Mouse (Mus musculus) gastrocnemius, adult 18-20 months (tissue): ENCODE results near the gene Cnpy1. TPM values are rescaled to one million over a fixed set of nuclear protein-coding genes. Genes with fewer than 3 reads are reported as not detected.

Experiments
- DNase-seq: peaks from one replicate; pipeline ENCODE4 v3.0.0; 2021; ENCODE audit warnings: low spot score
- total RNA-seq, 2 experiments: library from RNA; stranded (reverse); gene quantifications; 2 replicates each; pipeline ENCODE4 v1.2.3; 2021

Cnpy1 gene
- total RNA-seq, 2 experiments from 2014 or later: not detected

GRCm38 (mm10) chr5:28191201-28192098, 54.2 kb downstream of the Cnpy1 start:
- no peak for DNase-seq

- no peak for DNase-seq
Observed at GRCm38 (mm10) chr5:28179237-28179790, 66.3 kb downstream of the Cnpy1 start.

GRCm38 (mm10) chr5:28178322-28178721, 67.3 kb downstream of the Cnpy1 start:
- DNase-seq: no peak

- DNase-seq: no peak
Observed at GRCm38 (mm10) chr5:28176585-28176984, 69.0 kb downstream of the Cnpy1 start.

- no peak for DNase-seq
Observed at GRCm38 (mm10) chr5:28176023-28176422, 69.6 kb downstream of the Cnpy1 start.

GRCm38 (mm10) chr5:28175570-28175919, 70.1 kb downstream of the Cnpy1 start:
- DNase-seq: no peak

- DNase-seq: no peak
Observed at GRCm38 (mm10) chr5:28174876-28175569, 70.6 kb downstream of the Cnpy1 start.

- no peak for DNase-seq
Observed at GRCm38 (mm10) chr5:28174086-28174485, 71.5 kb downstream of the Cnpy1 start.

GRCm38 (mm10) chr5:28173674-28174073, 71.9 kb downstream of the Cnpy1 start:
- DNase-seq: no peak

GRCm38 (mm10) chr5:28172921-28173670, 72.5 kb downstream of the Cnpy1 start:
- DNase-seq: no peak

GRCm38 (mm10) chr5:28172261-28172920, 73.2 kb downstream of the Cnpy1 start:
- DNase-seq: no peak

- no peak for DNase-seq
Observed at GRCm38 (mm10) chr5:28171667-28172066, 73.9 kb downstream of the Cnpy1 start.

GRCm38 (mm10) chr5:28170892-28171291, 74.7 kb downstream of the Cnpy1 start:
- DNase-seq: no peak

- no peak for DNase-seq
Observed at GRCm38 (mm10) chr5:28170081-28170480, 75.5 kb downstream of the Cnpy1 start.

- no peak for DNase-seq
Observed at GRCm38 (mm10) chr5:28169166-28169801, 76.3 kb downstream of the Cnpy1 start.

- no peak for DNase-seq
Observed at GRCm38 (mm10) chr5:28168253-28169165, 77.1 kb downstream of the Cnpy1 start.

- DNase-seq: no peak
Observed at GRCm38 (mm10) chr5:28167611-28168252, 77.9 kb downstream of the Cnpy1 start.

GRCm38 (mm10) chr5:28166256-28167231, 79.1 kb downstream of the Cnpy1 start:
- DNase-seq: no peak
